Mouse (Mus musculus) CH12.LX (cell line): ENCODE results near the gene Kcnj15. TPM values are rescaled to one million over a fixed set of nuclear protein-coding genes. Genes with fewer than 3 reads are reported as not detected.

ENCODE experiments used
- DNase-seq: peaks from one replicate; pipeline ENCODE4 v3.0.0-alpha.2; 2013; ENCODE audit errors: extremely low read depth
- H3K27ac ChIP-seq: 2 replicates; pipeline ENCODE4 v1.5.1; 2012; ENCODE audit warnings: low read depth, mild to moderate bottlenecking, control low read depth, moderate library complexity; ENCODE audit not compliant: insufficient read depth
- H3K27me3 ChIP-seq: replicated peaks from 2 replicates; pipeline ENCODE3; 2012; ENCODE audit warnings: inconsistent platforms
- H3K36me3 ChIP-seq, 2 experiments: replicated peaks in 1 of 2; 2 replicates each; pipeline versions ENCODE3 to v1.6.1; 2012; ENCODE audit warnings: inconsistent platforms in 1 of 2, low read length in 1 of 2, mild to moderate bottlenecking in 1 of 2, mixed read lengths in 1 of 2, moderate library complexity in 1 of 2; ENCODE audit not compliant: control insufficient read depth in 1 of 2, insufficient read depth in 1 of 2
- H3K4me1 ChIP-seq, 2 experiments: 2 replicates each; pipeline ENCODE4 v1.6.1; 2012; ENCODE audit warnings: inconsistent platforms in 1 of 2, moderate library complexity in 1 of 2; ENCODE audit not compliant: insufficient read depth in 2 of 2, control insufficient read depth in 1 of 2
- H3K4me2 ChIP-seq: 2 replicates; pipeline ENCODE4 v1.6.1; 2012; ENCODE audit warnings: low read depth, mild to moderate bottlenecking, control low read depth; ENCODE audit not compliant: poor library complexity, insufficient read depth, severe bottlenecking
- H3K4me3 ChIP-seq, 3 experiments: fragments of 150-350 bp in 1 of 3; sonication (generic) in 1 of 3; replicated peaks in 1 of 3; 2 replicates each; pipeline versions ENCODE3 to v1.5.1; 2011 to 2012; ENCODE audit warnings: low read depth in 2 of 3, low read length in 2 of 3, mild to moderate bottlenecking in 2 of 3, moderate library complexity in 2 of 3, control low read depth in 1 of 3, improper control_type of control experiment in 1 of 3, inconsistent platforms in 1 of 3, mixed read lengths in 1 of 3; ENCODE audit not compliant: poor library complexity in 1 of 3
- H3K79me2 ChIP-seq: replicated peaks from 2 replicates; pipeline ENCODE4 v1.6.1; 2012; ENCODE audit warnings: mild to moderate bottlenecking, moderate library complexity; ENCODE audit not compliant: control insufficient read depth, poor library complexity, insufficient read depth, severe bottlenecking; ENCODE audit errors: extremely low read depth
- H3K9ac ChIP-seq: 2 replicates; pipeline ENCODE4 v1.6.1; 2012; ENCODE audit warnings: low read depth, mild to moderate bottlenecking, control low read depth, moderate library complexity; ENCODE audit not compliant: insufficient read depth
- H3K9me3 ChIP-seq: replicated peaks from 2 replicates; pipeline ENCODE3; 2012; ENCODE audit warnings: low read length, inconsistent platforms, mixed read lengths
- BHLHE40 ChIP-seq: IDR thresholded peaks from 2 replicates; pipeline ENCODE4 v1.6.1; 2011; ENCODE audit warnings: mild to moderate bottlenecking, low read depth, low read length, improper control_type of control experiment
- CHD1 ChIP-seq: IDR thresholded peaks from 2 replicates; pipeline ENCODE4 v1.6.1; 2012; ENCODE audit warnings: low read depth, low read length, improper control_type of control experiment, inconsistent platforms
- CTCF ChIP-seq, 2 experiments: IDR thresholded peaks in 1 of 2; conservative IDR thresholded peaks in 1 of 2; 2 replicates each; pipeline ENCODE4 v1.5.1; 2011 to 2012; ENCODE audit warnings: low read depth in 2 of 2, low read length in 2 of 2, improper control_type of control experiment in 1 of 2, inconsistent platforms in 1 of 2, mild to moderate bottlenecking in 1 of 2, moderate library complexity in 1 of 2
- EP300 ChIP-seq: IDR thresholded peaks from 2 replicates; pipeline ENCODE4 v1.6.1; 2011; ENCODE audit warnings: low read length, improper control_type of control experiment
- ETS1 ChIP-seq: conservative IDR thresholded peaks from 2 replicates; pipeline ENCODE4 v1.6.1; 2012; ENCODE audit warnings: low read depth, mild to moderate bottlenecking, inconsistent platforms, low read length, improper control_type of control experiment, moderate library complexity
- GABPA ChIP-seq: IDR thresholded peaks from 2 replicates; pipeline ENCODE4 v1.6.1; 2012; ENCODE audit warnings: low read depth, low read length, improper control_type of control experiment, inconsistent platforms; ENCODE audit not compliant: insufficient replicate concordance
- IRF4 ChIP-seq: IDR thresholded peaks from 2 replicates; pipeline ENCODE4 v1.6.1; 2014; ENCODE audit warnings: low read depth, mild to moderate bottlenecking, inconsistent platforms, low read length, improper control_type of control experiment
- MAFK ChIP-seq: IDR thresholded peaks from 2 replicates; pipeline ENCODE4 v1.6.1; 2011; ENCODE audit warnings: low read length, improper control_type of control experiment; ENCODE audit not compliant: insufficient replicate concordance
- MAZ ChIP-seq: IDR thresholded peaks from 2 replicates; pipeline ENCODE4 v1.6.1; 2012; ENCODE audit warnings: low read depth, mild to moderate bottlenecking, inconsistent platforms, low read length, improper control_type of control experiment, moderate library complexity
- MEF2A ChIP-seq: IDR thresholded peaks from 2 replicates; pipeline ENCODE4 v1.6.1; 2014; ENCODE audit warnings: low read depth, mild to moderate bottlenecking, inconsistent platforms, low read length, improper control_type of control experiment, borderline replicate concordance
- MYC ChIP-seq: IDR thresholded peaks from 2 replicates; pipeline ENCODE4 v1.6.1; 2011; ENCODE audit warnings: low read depth, mild to moderate bottlenecking, improper control_type of control experiment, low read length
- NELFE ChIP-seq: IDR thresholded peaks from 2 replicates; pipeline ENCODE4 v1.6.1; 2011; ENCODE audit warnings: low read depth, low read length, improper control_type of control experiment
- NRF1 ChIP-seq: IDR thresholded peaks from 2 replicates; pipeline ENCODE4 v1.6.1; 2014; ENCODE audit warnings: low read depth, mild to moderate bottlenecking, inconsistent platforms, low read length, improper control_type of control experiment, moderate library complexity
- RCOR1 ChIP-seq: conservative IDR thresholded peaks from 2 replicates; pipeline ENCODE4 v1.6.1; 2012; ENCODE audit warnings: low read depth, mild to moderate bottlenecking, inconsistent platforms, low read length, improper control_type of control experiment
- SIN3A ChIP-seq: IDR thresholded peaks from 2 replicates; pipeline ENCODE4 v1.6.1; 2012; ENCODE audit warnings: low read length, improper control_type of control experiment, inconsistent platforms
- SMC3 ChIP-seq: IDR thresholded peaks from 2 replicates; pipeline ENCODE4 v1.6.1; 2011; ENCODE audit warnings: low read depth, low read length, improper control_type of control experiment
- TCF12 ChIP-seq: IDR thresholded peaks from 2 replicates; pipeline ENCODE4 v1.6.1; 2014; ENCODE audit warnings: low read depth, mild to moderate bottlenecking, inconsistent platforms, low read length, improper control_type of control experiment
- ZMIZ1 ChIP-seq: IDR thresholded peaks from 2 replicates; pipeline ENCODE4 v1.6.1; 2012; ENCODE audit warnings: low read depth, mild to moderate bottlenecking, inconsistent platforms, low read length, improper control_type of control experiment
- dilution Hi-C: fragments of 300-500 bp; cut with MboI; formaldehyde crosslinking; loops from 2 replicates; pipeline ENCODE4 v1.14.3; 2020; ENCODE audit warnings: low sequenced_read_pairs; ENCODE audit not compliant: extremely low pct_unique_long_range_greater_than_20kb, extremely low pct_ligation_motif_present
- in situ Hi-C: fragments of 300-500 bp; cut with MboI; formaldehyde crosslinking; loops from 3 replicates; pipeline ENCODE4 v1.14.3; 2019; ENCODE audit warnings: low sequenced_read_pairs, low pct_ligation_motif_present, low pct_unique_long_range_greater_than_20kb, mixed read lengths
- polyA plus RNA-seq: library from polyadenylated mRNA; unstranded; fragments of >175 nt; gene quantifications from 2 replicates; pipeline ENCODE4 v1.2.1, GENCODE M21; 2012; ENCODE audit warnings: low read depth; ENCODE audit not compliant: insufficient read length
- total RNA-seq, 2 experiments: library from RNA; depleted of rRNA; stranded (reverse); fragments of 300-350 nt in 1 of 2; fragments of >200 nt in 1 of 2; gene quantifications; 2 replicates each; pipeline ENCODE4 v1.2.3; 2012 to 2014

Gene Kcnj15
- total and polyA plus RNA-seq, 3 experiments: 0.37 to 1.1 (median 0.51) TPM

- Histone ChIP-seq H3K4me3 (no peak overlapping the region), H3K36me3 (no peaks in the 10 kb centered on the region), H3K9me3 (peaks cover 3% of the 10 kb centered on the region), H3K4me2 (no peak overlapping the region), H3K79me2 (no peaks in the 10 kb centered on the region), H3K27me3 (no peaks in the 10 kb centered on the region)
- TF ChIP-seq MYC (no peak), MAZ (no peak), BHLHE40 (peak; percentile 49)
- TF ChIP-seq, all 38 proteins: peak for 1
- Histone ChIP-seq H3K9ac (no peak overlapping the region), H3K27ac (no peak overlapping the region), H3K4me1 (peaks cover 2 to 22% of the 10 kb centered on the region in 2 experiments; a peak in 3 of 4 replicates)
- DNase-seq: no peak
- dilution Hi-C loops: no loop called here
- in situ Hi-C loops: no loop called here
Observed at GRCm38 (mm10) chr16:95291450-95292101, 34.2 kb downstream of the Kcnj15 start.

GRCm38 (mm10) chr16:95292843-95293505 is 35.6 kb downstream of the Kcnj15 start:
- TF ChIP-seq IRF4: peak; percentile 57; the same call in 1 of the 2 replicates
- no peak for TF ChIP-seq CTCF (conservative IDR thresholded peaks at IDR 0.05 in 1 of 2, IDR thresholded peaks at IDR 0.05 in 1 of 2; ENCODE audit: low read depth in 2 of 2, low read length in 2 of 2)
- TF ChIP-seq RCOR1: peak; percentile 64; the same call in 1 of the 2 replicates
- TF ChIP-seq SMC3: no peak
- no peak for TF ChIP-seq ZMIZ1
- no peak for TF ChIP-seq NRF1
- peak; percentile 36; the same call in 1 of the 2 replicates for TF ChIP-seq EP300
- peak; percentile 61; the same call in 1 of the 2 replicates for TF ChIP-seq TCF12
- TF ChIP-seq CHD1: no peak
- TF ChIP-seq BHLHE40: peak; percentile 23; the same call in 1 of the 2 replicates
- 0 out of 2 replicates have a peak, but pooled peaks have one; percentile 37 for TF ChIP-seq MAZ
- TF ChIP-seq NELFE: no peak
- peak; percentile 68 for TF ChIP-seq ETS1
- 0 out of 2 replicates have a peak, but pooled peaks have one; percentile 40 for TF ChIP-seq MEF2A
- TF ChIP-seq MAFK: peak; percentile 34; the same call in 1 of the 2 replicates
- no peak for TF ChIP-seq SIN3A
- no peak for TF ChIP-seq GABPA
- Histone ChIP-seq H3K79me2 (no peaks in the 10 kb centered on the region), H3K27ac (no peak overlapping the region), H3K4me3 (no peak overlapping the region), H3K9ac (no peak overlapping the region), H3K4me2 (no peak overlapping the region), H3K4me1 (peaks cover 5 to 31% of the 10 kb centered on the region in 2 experiments; a peak in 3 of 4 replicates), H3K9me3 (peaks cover 3% of the 10 kb centered on the region), H3K27me3 (no peaks in the 10 kb centered on the region), H3K36me3 (no peaks in the 10 kb centered on the region)
- DNase-seq: peak; percentile 27
- dilution Hi-C loops: no loop called here
- in situ Hi-C loops: no loop called here
